ENCODE assay signal across 7 mouse cellular contexts in genomic region chr2:157751589-157752373, GRCm38 (mm10). TPM values are rescaled to one million over a fixed set of nuclear protein-coding genes. Genes with fewer than 3 reads are reported as not detected.
A peak's percentile ranks its signal among the peaks of the same experiment; 100 is the strongest.
DNase-seq lines count a peak whose midpoint lies in the region; ATAC-seq and TF ChIP-seq lines count a peak whose summit lies in the region.

No protein-coding gene starts in this region.

- H3K4me1 ChIP-seq in forebrain, embryonic 13.5 days: peaks cover 59% of the 10 kb centered on the region
- H3K4me1 ChIP-seq in heart, embryonic 16.5 days (ENCODE audit: control insufficient read depth, insufficient read depth, low read length): peaks cover 24% of the 10 kb centered on the region
- H3K4me1 ChIP-seq in lung, embryonic 14.5 days (ENCODE audit: insufficient read depth): peaks cover 4% of the 10 kb centered on the region; the same call in 1 of the 2 replicates

- ATAC-seq in forebrain, embryonic 13.5 days: peak; percentile 91
- peak; percentile 69; the same call in 1 of the 2 replicates for ATAC-seq in heart, embryonic 16.5 days (replicated peaks; ENCODE audit: extremely low read depth, insufficient read depth, low FRiP score)
- ATAC-seq in lung, embryonic 14.5 days (ENCODE audit: insufficient read depth): peak; percentile 31; the same call in 1 of the 2 replicates

- peak overlapping the region; percentile 40 for H3K4me2 ChIP-seq in forebrain, embryonic 13.5 days
- H3K4me2 ChIP-seq in heart, embryonic 16.5 days (ENCODE audit: low read depth, low read length): peak overlapping the region; percentile 24; the same call in 1 of the 2 replicates
- no peak overlapping the region for H3K4me2 ChIP-seq in lung, embryonic 14.5 days

- WGBS in forebrain, embryonic 13.5 days: 26% methylated on average over 22 of the region's 22 CpGs
- WGBS in heart, embryonic 16.5 days: 50% methylated on average over 22 of the region's 22 CpGs
- WGBS in lung, embryonic 14.5 days: 62% methylated on average over 22 of the region's 22 CpGs

- peak; percentile 78 to 80 for DNase-seq in cerebellum, adult 18-20 months
- peak; percentile 30 for DNase-seq in kidney, postnatal 10 days
- DNase-seq in lung, embryonic 14.5 days: peak; percentile 13
- DNase-seq in retina, embryonic 14.5 days (ENCODE audit: low spot score): peak; percentile 63
- DNase-seq in spleen, postnatal 10 days (ENCODE audit: low spot score in 2 of 2): no peak

- H3K9me3 ChIP-seq in forebrain, embryonic 13.5 days (replicated peaks): no peaks in the 10 kb centered on the region
- H3K9me3 ChIP-seq in heart, embryonic 16.5 days (replicated peaks; ENCODE audit: control insufficient read depth, low read length): no peaks in the 10 kb centered on the region
- H3K9me3 ChIP-seq in lung, embryonic 14.5 days (ENCODE audit: low read depth, low read length): no peaks in the 10 kb centered on the region

- no peak overlapping the region for H3K4me3 ChIP-seq in forebrain, embryonic 13.5 days
- no peak overlapping the region for H3K4me3 ChIP-seq in heart, embryonic 16.5 days (ENCODE audit: low read length)
- no peak overlapping the region for H3K4me3 ChIP-seq in lung, embryonic 14.5 days (ENCODE audit: low read depth, low read length)

- H3K27me3 ChIP-seq in forebrain, embryonic 13.5 days: no peaks in the 10 kb centered on the region
- no peaks in the 10 kb centered on the region for H3K27me3 ChIP-seq in heart, embryonic 16.5 days (ENCODE audit: control insufficient read depth, insufficient read depth, low read length)
- no peaks in the 10 kb centered on the region for H3K27me3 ChIP-seq in lung, embryonic 14.5 days (ENCODE audit: insufficient read depth, low read length)

- H3K9ac ChIP-seq in forebrain, embryonic 13.5 days: peak overlapping the region; percentile 9
- H3K9ac ChIP-seq in heart, embryonic 16.5 days (ENCODE audit: low read length): no peak overlapping the region
- no peak overlapping the region for H3K9ac ChIP-seq in lung, embryonic 14.5 days

- H3K27ac ChIP-seq in forebrain, embryonic 13.5 days: peak overlapping the region; percentile 95
- H3K27ac ChIP-seq in heart, embryonic 16.5 days (ENCODE audit: low read length): peak overlapping the region; percentile 41
- H3K27ac ChIP-seq in lung, embryonic 14.5 days (ENCODE audit: low read depth): 0 out of 2 replicates have a peak overlapping the region, but pooled peaks have one; percentile 12

- H3K36me3 ChIP-seq in forebrain, embryonic 13.5 days (ENCODE audit: poor library complexity, severe bottlenecking): no peaks in the 10 kb centered on the region
- no peaks in the 10 kb centered on the region for H3K36me3 ChIP-seq in heart, embryonic 16.5 days (ENCODE audit: control insufficient read depth, insufficient read depth)
- H3K36me3 ChIP-seq in lung, embryonic 14.5 days (ENCODE audit: insufficient read depth): no peaks in the 10 kb centered on the region

- no peak for TF ChIP-seq CTCF in lung, embryonic 14.5 days (IDR thresholded peaks at IDR 0.05; ENCODE audit: low read depth)

RNA-seq across cellular contexts. Expression of gene Ctnnbl1, which starts 14.6 kb away (rescaled TPM):
- polyA plus RNA-seq in forebrain, embryonic 13.5 days (2015; fragmentation: Nextera tagmentation; extraction: Ambion mirVana): 96.6 and 97.1 TPM in 2 replicates
- polyA plus RNA-seq in heart, embryonic 16.5 days (2015; fragmentation: Nextera tagmentation; extraction: Ambion mirVana): 31.5 and 33.3 TPM in 2 replicates
- 57.7 and 60.9 TPM in 2 replicates for polyA plus RNA-seq in lung, embryonic 14.5 days (2014; fragmentation: Nextera tagmentation; extraction: Ambion mirVana)

Comparison
In these comparisons a context has a peak if more than half of its experiments do, and no peak if none do; other contexts are left out.
1. DNase-seq: peak in cerebellum, adult 18-20 months (2 of 2), kidney, postnatal 10 days (single experiment), lung, embryonic 14.5 days (single experiment) and retina, embryonic 14.5 days (single experiment); none in spleen, postnatal 10 days (0 of 2).
2. ATAC-seq: peak in every context shown above with its lines; median percentile 91 in forebrain, embryonic 13.5 days; 69 in heart, embryonic 16.5 days; 31 in lung, embryonic 14.5 days.
3. H3K27ac ChIP-seq: peak in every context shown above with its lines; median percentile 95 in forebrain, embryonic 13.5 days; 41 in heart, embryonic 16.5 days; 12 in lung, embryonic 14.5 days.